Mouse (Mus musculus) ZHBTc4 (cell line): ENCODE data around the gene Rhbdd1.

ENCODE experiments used
- DNase-seq: peaks from one replicate; pipeline ENCODE4 v3.0.0-alpha.2; 2011; ENCODE audit warnings: low read depth, low spot score

Gene Rhbdd1

GRCm38 (mm10) chr1:82479696-82480487, 163.6 kb downstream of the Rhbdd1 start:
- DNase-seq: no peak

GRCm38 (mm10) chr1:82482371-82482770, 166.1 kb downstream of the Rhbdd1 start:
- no peak for DNase-seq

- DNase-seq: no peak
Measured at GRCm38 (mm10) chr1:82486371-82486770, 170.1 kb downstream of the Rhbdd1 start.

GRCm38 (mm10) chr1:82491954-82492353, 175.7 kb downstream of the Rhbdd1 start:
- no peak for DNase-seq
